Mouse (Mus musculus): ENCODE measurements around the gene Il1rn.

DNA sequence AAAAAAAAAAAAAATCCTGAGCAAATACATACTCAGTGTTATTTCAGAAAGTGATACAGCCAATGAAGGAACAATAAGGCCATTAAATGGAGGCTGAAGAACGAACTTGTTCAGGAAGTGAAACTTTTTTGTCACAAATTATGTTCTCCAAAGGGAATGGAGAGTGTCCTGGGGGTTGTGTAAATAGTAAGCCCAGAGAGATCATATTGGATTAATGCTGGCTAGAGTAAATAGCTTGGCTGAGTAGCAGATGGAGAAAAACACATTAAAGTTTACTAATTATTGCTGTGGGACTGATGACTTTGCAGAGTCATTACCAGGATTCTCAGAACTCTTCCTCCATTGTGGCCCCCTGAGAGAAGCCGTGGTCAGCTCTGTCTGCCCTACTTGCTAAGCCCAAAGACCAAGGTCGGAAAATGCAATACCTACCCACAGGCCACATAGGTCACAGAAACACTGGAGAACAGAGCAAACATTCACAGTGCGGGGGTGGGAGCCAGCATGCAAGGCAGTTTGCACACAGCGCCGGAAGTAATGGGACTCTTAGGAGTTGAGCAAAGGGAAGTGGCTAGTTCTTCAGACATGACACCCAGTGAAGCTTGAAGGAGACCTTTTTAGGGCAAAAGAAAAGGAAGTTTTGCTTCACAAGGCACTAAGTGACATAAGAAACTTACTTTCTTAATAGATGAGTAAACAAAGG is 25.2 kb upstream of the Il1rn start:
- TF ChIP-seq POLR2A (IDR thresholded peaks at IDR 0.05; ENCODE audit: borderline replicate concordance, low read depth, low read length) (no peak), CTCF (IDR thresholded peaks at IDR 0.05; ENCODE audit: low read depth, low read length) (no peak)

Data from bone marrow macrophage, adult 2 months (primary cell).